Mouse (Mus musculus): Measurements from ENCODE around the gene Rnf167. TPM values are rescaled to one million over a fixed set of nuclear protein-coding genes. Genes with fewer than 3 reads are reported as not detected.
A peak's percentile ranks its signal among the peaks of the same experiment; 100 is the strongest.

Gene Rnf167
- polyA plus RNA-seq, 1 experiment from 2014 or later: 111 TPM

GRCm38 (mm10) chr11:70639976-70640375 is 7.1 kb upstream of the Rnf167 start:
- no peak for ATAC-seq
- no peak overlapping the region for H3K4me2 ChIP-seq (replicated peaks)
- H3K27ac ChIP-seq: no peak overlapping the region
- H3K27me3 ChIP-seq: no peaks in the 10 kb centered on the region
- H3K4me1 ChIP-seq (replicated peaks): peaks cover 2% of the 10 kb centered on the region
- H3K36me3 ChIP-seq: peaks cover 24% of the 10 kb centered on the region
- H3K4me3 ChIP-seq (replicated peaks): no peak overlapping the region
- H3K9me3 ChIP-seq: no peaks in the 10 kb centered on the region
- H3K9ac ChIP-seq (replicated peaks): no peak overlapping the region
- 90% methylated on average over 8 of the region's 8 CpGs for WGBS

- Histone ChIP-seq H3K4me2 (replicated peaks) (no peak overlapping the region), H3K9ac (replicated peaks) (no peak overlapping the region), H3K27ac (no peak overlapping the region), H3K4me1 (replicated peaks) (peaks cover 14% of the 10 kb centered on the region), H3K27me3 (no peaks in the 10 kb centered on the region), H3K36me3 (peaks cover 28% of the 10 kb centered on the region), H3K9me3 (no peaks in the 10 kb centered on the region), H3K4me3 (replicated peaks) (no peak overlapping the region)
- WGBS: 88% methylated on average over 7 of the region's 7 CpGs
- no peak for ATAC-seq
Measured at GRCm38 (mm10) chr11:70641241-70641640, 5.8 kb upstream of the Rnf167 start.

GRCm38 (mm10) chr11:70643051-70643450 is 4.0 kb upstream of the Rnf167 start:
- no peaks in the 10 kb centered on the region for H3K9me3 ChIP-seq
- 91% methylated on average over 6 of the region's 6 CpGs for WGBS
- no peak overlapping the region for H3K4me3 ChIP-seq (replicated peaks)
- no peak overlapping the region for H3K4me2 ChIP-seq (replicated peaks)
- H3K27ac ChIP-seq: no peak overlapping the region
- peaks cover 28% of the 10 kb centered on the region for H3K36me3 ChIP-seq
- no peaks in the 10 kb centered on the region for H3K27me3 ChIP-seq
- no peak for ATAC-seq
- peaks cover 22% of the 10 kb centered on the region for H3K4me1 ChIP-seq (replicated peaks)
- no peak overlapping the region for H3K9ac ChIP-seq (replicated peaks)

- WGBS: 97% methylated on average over 8 of the region's 8 CpGs
- Histone ChIP-seq H3K4me3 (replicated peaks) (no peak overlapping the region), H3K4me1 (replicated peaks) (peaks cover 37% of the 10 kb centered on the region), H3K9ac (replicated peaks) (no peak overlapping the region), H3K27me3 (no peaks in the 10 kb centered on the region), H3K27ac (no peak overlapping the region), H3K9me3 (no peaks in the 10 kb centered on the region), H3K4me2 (replicated peaks) (no peak overlapping the region), H3K36me3 (peaks cover 38% of the 10 kb centered on the region)
- no peak for ATAC-seq
Measured at GRCm38 (mm10) chr11:70644564-70645103, 2.4 kb upstream of the Rnf167 start.

- H3K4me3 ChIP-seq (replicated peaks): peak overlapping the region; percentile 72
- H3K4me1 ChIP-seq (replicated peaks): peaks cover 39% of the 10 kb centered on the region
- H3K9me3 ChIP-seq: no peaks in the 10 kb centered on the region
- H3K4me2 ChIP-seq (replicated peaks): peak overlapping the region; percentile 90
- ATAC-seq: 0 out of 2 replicates have a peak, but pooled peaks have one; percentile 1
- peaks cover 48% of the 10 kb centered on the region for H3K36me3 ChIP-seq
- peak overlapping the region; percentile 92 for H3K9ac ChIP-seq (replicated peaks)
- H3K27me3 ChIP-seq: no peaks in the 10 kb centered on the region
- 94% methylated on average over 12 of the region's 12 CpGs for WGBS
- peak overlapping the region; percentile 92; the same call in 1 of the 2 replicates for H3K27ac ChIP-seq
Measured at GRCm38 (mm10) chr11:70645461-70646258, 1.4 kb upstream of the Rnf167 start.

GRCm38 (mm10) chr11:70646259-70646555 is 828 bp upstream of the Rnf167 start:
- Histone ChIP-seq H3K9me3 (no peaks in the 10 kb centered on the region), H3K27me3 (no peaks in the 10 kb centered on the region), H3K4me1 (replicated peaks) (peaks cover 42% of the 10 kb centered on the region), H3K36me3 (peaks cover 53% of the 10 kb centered on the region), H3K4me2 (replicated peaks) (peak overlapping the region; percentile 90), H3K9ac (replicated peaks) (peak overlapping the region; percentile 92), H3K4me3 (replicated peaks) (peak overlapping the region; percentile 72), H3K27ac (peak overlapping the region; percentile 92)
- peak; percentile 10; the same call in 1 of the 2 replicates for ATAC-seq
- 25% methylated on average over 3 of the region's 3 CpGs for WGBS

- Histone ChIP-seq H3K4me1 (replicated peaks) (peaks cover 56% of the 10 kb centered on the region), H3K4me2 (replicated peaks) (peak overlapping the region; percentile 98), H3K4me3 (replicated peaks) (peak overlapping the region; percentile 72), H3K36me3 (peaks cover 65% of the 10 kb centered on the region), H3K27ac (peak overlapping the region; percentile 92), H3K9ac (replicated peaks) (peak overlapping the region; percentile 83), H3K9me3 (no peaks in the 10 kb centered on the region), H3K27me3 (no peaks in the 10 kb centered on the region)
- peak; percentile 35 for ATAC-seq
- WGBS: 4% methylated on average over 28 of the region's 28 CpGs
Measured at GRCm38 (mm10) chr11:70647716-70648420, 833 bp downstream of the Rnf167 start.

- Histone ChIP-seq H3K36me3 (peaks cover 60% of the 10 kb centered on the region), H3K9me3 (no peaks in the 10 kb centered on the region), H3K4me2 (replicated peaks) (peak overlapping the region; percentile 98), H3K9ac (replicated peaks) (peak overlapping the region; percentile 83), H3K4me1 (replicated peaks) (peaks cover 61% of the 10 kb centered on the region), H3K4me3 (replicated peaks) (peak overlapping the region; percentile 72), H3K27me3 (no peaks in the 10 kb centered on the region), H3K27ac (no peak overlapping the region)
- no peak for ATAC-seq
- 89% methylated on average over 4 of the region's 4 CpGs for WGBS
Measured at GRCm38 (mm10) chr11:70648512-70648911, 1.5 kb downstream of the Rnf167 start.

GRCm38 (mm10) chr11:70649185-70649734 is 2.2 kb downstream of the Rnf167 start:
- H3K9ac ChIP-seq (replicated peaks): no peak overlapping the region
- H3K27me3 ChIP-seq: no peaks in the 10 kb centered on the region
- peak overlapping the region; percentile 72; the same call in 1 of the 2 replicates for H3K4me3 ChIP-seq (replicated peaks)
- no peak for ATAC-seq
- H3K4me2 ChIP-seq (replicated peaks): peak overlapping the region; percentile 98
- H3K27ac ChIP-seq: no peak overlapping the region
- WGBS: 88% methylated on average over 8 of the region's 8 CpGs
- H3K9me3 ChIP-seq: no peaks in the 10 kb centered on the region
- peaks cover 52% of the 10 kb centered on the region for H3K36me3 ChIP-seq
- peaks cover 61% of the 10 kb centered on the region for H3K4me1 ChIP-seq (replicated peaks)

GRCm38 (mm10) chr11:70650322-70651175 is 3.5 kb downstream of the Rnf167 start:
- no peak overlapping the region for H3K9ac ChIP-seq (replicated peaks)
- no peak for ATAC-seq
- no peak overlapping the region for H3K4me3 ChIP-seq (replicated peaks)
- H3K27ac ChIP-seq: no peak overlapping the region
- 84% methylated on average over 12 of the region's 12 CpGs for WGBS
- H3K36me3 ChIP-seq: peaks cover 41% of the 10 kb centered on the region
- H3K4me1 ChIP-seq (replicated peaks): peaks cover 59% of the 10 kb centered on the region
- H3K4me2 ChIP-seq (replicated peaks): no peak overlapping the region
- no peaks in the 10 kb centered on the region for H3K9me3 ChIP-seq
- H3K27me3 ChIP-seq: no peaks in the 10 kb centered on the region

- ATAC-seq: no peak
- H3K36me3 ChIP-seq: peaks cover 41% of the 10 kb centered on the region
- H3K4me3 ChIP-seq (replicated peaks): no peak overlapping the region
- no peak overlapping the region for H3K9ac ChIP-seq (replicated peaks)
- no peaks in the 10 kb centered on the region for H3K9me3 ChIP-seq
- no peak overlapping the region for H3K4me2 ChIP-seq (replicated peaks)
- no peak overlapping the region for H3K27ac ChIP-seq
- H3K27me3 ChIP-seq: no peaks in the 10 kb centered on the region
- H3K4me1 ChIP-seq (replicated peaks): peaks cover 59% of the 10 kb centered on the region
- WGBS: 86% methylated on average over 2 of the region's 2 CpGs
Measured at GRCm38 (mm10) chr11:70651391-70651790, 4.4 kb downstream of the Rnf167 start.
